Mouse (Mus musculus): Measurements from ENCODE around the gene Kif26a. TPM values are rescaled to one million over a fixed set of nuclear protein-coding genes. Genes with fewer than 3 reads are reported as not detected.

The Kif26a gene
- polyA plus RNA-seq, 1 experiment from 2014 or later, result 3.1 TPM

DNA sequence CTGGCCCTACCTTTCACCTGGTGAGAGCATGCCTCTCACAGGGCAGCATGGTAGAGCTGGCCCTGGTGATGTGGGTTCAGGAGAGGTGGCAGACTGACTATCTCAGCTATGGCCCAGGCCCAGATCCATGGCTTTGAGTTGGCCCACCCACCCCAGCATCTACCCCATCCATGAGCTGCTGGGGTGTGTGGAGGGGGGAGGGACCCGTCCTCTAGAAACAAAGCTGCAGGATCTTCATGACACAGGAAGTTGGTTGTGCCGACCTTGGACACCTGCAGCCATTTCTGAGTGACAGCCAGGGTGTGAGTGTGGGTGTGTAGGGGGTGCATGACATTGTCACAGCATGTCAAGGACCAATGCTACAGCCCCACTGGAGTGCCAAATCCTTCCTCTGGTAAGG is 84.2 kb downstream of the Kif26a start:
- Histone ChIP-seq H3K4me3 (ENCODE audit: low read length) (no peak overlapping the region), H3K36me3 (ENCODE audit: control insufficient read depth, insufficient read depth, low read length) (no peaks in the 10 kb centered on the region), H3K9me3 (ENCODE audit: control insufficient read depth, low read length) (no peaks in the 10 kb centered on the region), H3K27ac (ENCODE audit: low read length) (no peak overlapping the region), H3K4me1 (replicated peaks; ENCODE audit: control insufficient read depth, insufficient read depth, low read length) (no peaks in the 10 kb centered on the region), H3K27me3 (ENCODE audit: control insufficient read depth, insufficient read depth, low read depth, low read length) (no peaks in the 10 kb centered on the region), H3K4me2 (ENCODE audit: low read depth, low read length) (no peak overlapping the region), H3K9ac (ENCODE audit: low read length) (no peak overlapping the region)
- no peak for ATAC-seq (ENCODE audit: low read depth)
- WGBS, result 42% methylated on average over 2 of the region's 2 CpGs

MicroRNA genes within 50 kb of the gene (microRNA counts, 519-probe panel; counts per million panel counts)
- microRNA mmu-miR-203, result 2,975 counts per million, percentile 57 among the panel's probes with 10 or more counts

Small RNA genes within 50 kb of the gene (microRNA-seq; reads per million reads assigned to microRNA genes)
- gene Mir203 (1,936 reads per million, percentile 81 among the genes with 10 or more reads in this experiment), gene Mir3073a (not detected), gene Mir3073b (not detected)

Other genes with a start within 250 kb of the Kif26a start
- 11.3 and 15.9 TPM in 2 replicates for gene Ppp1r13b, start 238.1 kb upstream of the Kif26a start, polyA plus RNA-seq (2015; fragmentation: Nextera tagmentation; extraction: Ambion mirVana)
- gene Atp5mpl, start 179.2 kb upstream of the Kif26a start, polyA plus RNA-seq (2015; fragmentation: Nextera tagmentation; extraction: Ambion mirVana), result 621 and 663 TPM in 2 replicates
- gene Tdrd9, start 174.6 kb upstream of the Kif26a start, polyA plus RNA-seq (2015; fragmentation: Nextera tagmentation; extraction: Ambion mirVana), result 0.18 and 0.23 TPM in 2 replicates
- gene Rd3l, start 164.9 kb upstream of the Kif26a start, polyA plus RNA-seq (2015; fragmentation: Nextera tagmentation; extraction: Ambion mirVana), result not detected in 2 replicates
- 2.5 and 3.2 TPM in 2 replicates for gene Aspg, start 39.5 kb upstream of the Kif26a start, polyA plus RNA-seq (2015; fragmentation: Nextera tagmentation; extraction: Ambion mirVana)